Mouse (Mus musculus): ENCODE measurements around the gene Gm42517.

DNA sequence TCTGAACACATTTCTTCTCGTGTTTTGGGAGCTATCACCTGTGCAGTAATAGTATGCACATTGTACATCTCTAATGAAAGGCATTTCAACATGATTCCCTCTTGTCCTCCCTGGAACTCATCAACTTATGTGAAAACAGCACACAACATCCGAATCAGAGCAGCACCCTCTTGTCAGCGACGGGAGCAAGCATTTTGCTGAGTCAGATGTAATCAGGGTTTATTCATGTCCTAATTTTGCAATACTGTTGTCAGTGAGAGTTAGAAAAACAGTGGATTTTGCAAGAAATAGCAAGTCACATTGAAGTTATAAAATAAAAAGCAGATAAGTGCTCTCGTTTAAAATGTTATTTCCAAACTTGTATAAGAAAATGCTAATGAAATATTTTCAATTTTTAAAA is 6.4 kb upstream of the Gm42517 start:
- TF ChIP-seq CTCF (IDR thresholded peaks at IDR 0.05) (no peak), POLR2A (IDR thresholded peaks at IDR 0.05; ENCODE audit: insufficient read depth, low read depth, low read length) (no peak)

Measured in heart, adult 2 months (tissue).